Mouse (Mus musculus): ENCODE results near the gene Med12l. TPM values are rescaled to one million over a fixed set of nuclear protein-coding genes. Genes with fewer than 3 reads are reported as not detected.

Gene Med12l
- total and polyA plus RNA-seq, 3 experiments: 0.93 to 2.0 (median 1.5) TPM

DNA sequence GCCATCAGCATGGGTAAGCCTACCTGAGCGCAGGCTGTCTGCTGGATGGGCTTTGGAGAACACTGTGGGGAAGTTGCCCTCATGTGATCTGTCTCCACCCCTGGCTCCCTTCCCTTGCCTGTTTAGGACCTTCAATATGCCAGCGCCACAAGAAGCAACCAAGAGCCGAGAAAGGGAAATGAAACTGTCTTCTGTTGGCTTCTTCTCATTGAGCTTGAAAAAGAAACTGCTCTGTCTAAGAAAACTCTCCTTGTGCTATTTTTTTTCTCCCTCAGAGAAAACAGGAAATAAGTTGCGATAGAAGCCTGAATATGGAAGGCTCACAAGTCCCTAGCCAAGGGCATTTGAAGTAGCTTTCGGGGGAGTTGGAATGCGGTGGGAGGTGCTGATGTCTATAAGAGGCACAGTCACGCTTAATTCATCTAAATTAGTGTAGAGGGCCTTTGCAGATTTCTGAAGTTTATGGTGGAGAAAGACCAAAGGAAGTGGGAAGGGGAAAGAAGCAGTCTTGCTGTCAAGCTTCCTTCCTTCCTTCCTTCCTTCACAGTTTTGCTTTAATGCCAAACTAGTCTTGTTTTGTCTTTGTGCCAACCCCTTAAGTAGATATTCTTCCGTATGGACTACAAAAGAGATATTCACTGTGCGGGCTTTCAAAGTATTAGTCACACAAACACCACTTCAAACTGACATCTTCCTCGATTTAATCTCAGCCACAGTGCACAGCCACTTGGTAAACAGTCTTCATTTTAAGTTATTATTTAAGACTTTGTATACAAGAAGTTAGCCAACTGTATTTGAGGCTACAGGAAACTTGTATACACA lies 223.3 kb downstream of the Med12l start:
- peak overlapping the region; percentile 23 for H3K9ac ChIP-seq (ENCODE audit: insufficient read depth, low read depth)
- in situ Hi-C loops (cut with MboI; ENCODE audit: low pct_ligation_motif_present, low pct_unique_long_range_greater_than_20kb, low sequenced_read_pairs) (no loop called here), dilution Hi-C loops (cut with MboI; ENCODE audit: extremely low pct_ligation_motif_present, extremely low pct_unique_long_range_greater_than_20kb, low sequenced_read_pairs) (no loop called here)
- H3K4me1 ChIP-seq (ENCODE audit: control insufficient read depth in 1 of 2, insufficient read depth in 2 of 2): peaks cover 9 to 52% of the 10 kb centered on the region in 2 experiments
- peak; percentile 85 for DNase-seq (ENCODE audit: extremely low read depth)
- H3K36me3 ChIP-seq (replicated peaks in 1 of 2; ENCODE audit: control insufficient read depth in 1 of 2, insufficient read depth in 1 of 2, low read length in 1 of 2): no peaks in the 10 kb centered on the region
- peak overlapping the region; percentile 39 for H3K4me2 ChIP-seq (ENCODE audit: insufficient read depth, low read depth, poor library complexity, severe bottlenecking)
- no peak for TF ChIP-seq CHD1 (IDR thresholded peaks at IDR 0.05; ENCODE audit: low read depth, low read length)
- TF ChIP-seq TBP (conservative IDR thresholded peaks at IDR 0.05; ENCODE audit: low read depth, low read length): 0 out of 2 replicates have a peak, but pooled peaks have one; percentile 36
- no peak for TF ChIP-seq ZC3H11A (IDR thresholded peaks at IDR 0.05; ENCODE audit: low read depth, low read length)
- no peak for TF ChIP-seq JUN (IDR thresholded peaks at IDR 0.05; ENCODE audit: insufficient read depth, low read depth, low read length)
- TF ChIP-seq EP300 (IDR thresholded peaks at IDR 0.05; ENCODE audit: low read length): peak; percentile 94
- peak; percentile 95 for TF ChIP-seq ZNF384 (IDR thresholded peaks at IDR 0.05; ENCODE audit: low read depth, low read length)
- no peak for TF ChIP-seq E2F4 (IDR thresholded peaks at IDR 0.05; ENCODE audit: insufficient replicate concordance, low read depth, low read length)
- no peak for TF ChIP-seq JUND (conservative IDR thresholded peaks at IDR 0.05; ENCODE audit: low read depth, low read length)
- TF ChIP-seq RAD21 (IDR thresholded peaks at IDR 0.05; ENCODE audit: low read depth, low read length): no peak
- TF ChIP-seq ZKSCAN1 (IDR thresholded peaks at IDR 0.05; ENCODE audit: borderline replicate concordance, low read depth, low read length): no peak
- peak; percentile 71 for TF ChIP-seq BHLHE40 (IDR thresholded peaks at IDR 0.05; ENCODE audit: low read depth, low read length)
- TF ChIP-seq MEF2A (IDR thresholded peaks at IDR 0.05; ENCODE audit: borderline replicate concordance, low read depth, low read length): peak; percentile 90
- TF ChIP-seq NELFE (IDR thresholded peaks at IDR 0.05; ENCODE audit: low read depth, low read length): no peak
- peak; percentile 44; the same call in 1 of the 2 replicates for TF ChIP-seq USF1 (IDR thresholded peaks at IDR 0.05; ENCODE audit: low read depth, low read length)
- peak; percentile 62 for TF ChIP-seq ELF1 (IDR thresholded peaks at IDR 0.05; ENCODE audit: low read depth, low read length)
- TF ChIP-seq GABPA (IDR thresholded peaks at IDR 0.05; ENCODE audit: insufficient replicate concordance, low read depth, low read length): no peak
- no peak for TF ChIP-seq SMC3 (IDR thresholded peaks at IDR 0.05; ENCODE audit: low read depth, low read length)
- TF ChIP-seq CTCF (conservative IDR thresholded peaks at IDR 0.05 in 1 of 2, IDR thresholded peaks at IDR 0.05 in 1 of 2; ENCODE audit: low read depth in 2 of 2, low read length in 2 of 2): no peak
- TF ChIP-seq USF2 (conservative IDR thresholded peaks at IDR 0.05; ENCODE audit: low read depth, low read length): peak; percentile 37
- peak; percentile 63 for TF ChIP-seq ETS1 (conservative IDR thresholded peaks at IDR 0.05; ENCODE audit: low read depth, low read length)
- no peak for TF ChIP-seq HCFC1 (IDR thresholded peaks at IDR 0.05; ENCODE audit: low read depth, low read length)
- TF ChIP-seq MAZ (IDR thresholded peaks at IDR 0.05; ENCODE audit: low read depth, low read length): no peak
- no peak for TF ChIP-seq KAT2A (IDR thresholded peaks at IDR 0.05; ENCODE audit: insufficient replicate concordance, low read length)
- TF ChIP-seq MAFK (IDR thresholded peaks at IDR 0.05; ENCODE audit: insufficient replicate concordance, low read length): no peak
- TF ChIP-seq RCOR1 (conservative IDR thresholded peaks at IDR 0.05; ENCODE audit: low read depth, low read length): no peak
- TF ChIP-seq IRF4 (IDR thresholded peaks at IDR 0.05; ENCODE audit: low read depth, low read length): peak; percentile 97
- 0 out of 2 replicates have a peak, but pooled peaks have one; percentile 8 for TF ChIP-seq TCF12 (IDR thresholded peaks at IDR 0.05; ENCODE audit: low read depth, low read length)
- TF ChIP-seq MXI1 (IDR thresholded peaks at IDR 0.05; ENCODE audit: low read depth, low read length): no peak
- no peak for TF ChIP-seq CHD2 (IDR thresholded peaks at IDR 0.05; ENCODE audit: low read length)
- no peak for TF ChIP-seq POLR2AphosphoS2 (IDR thresholded peaks at IDR 0.05; ENCODE audit: low read depth, low read length)
- no peaks in the 10 kb centered on the region for H3K27me3 ChIP-seq (replicated peaks)
- no peaks in the 10 kb centered on the region for H3K79me2 ChIP-seq (replicated peaks; ENCODE audit: control insufficient read depth, extremely low read depth, insufficient read depth, poor library complexity, severe bottlenecking)
- no peak overlapping the region for H3K4me3 ChIP-seq (replicated peaks in 1 of 3; ENCODE audit: low read depth in 2 of 3, low read length in 2 of 3, poor library complexity in 1 of 3)
- H3K27ac ChIP-seq (ENCODE audit: insufficient read depth, low read depth): peak overlapping the region; percentile 73
- no peaks in the 10 kb centered on the region for H3K9me3 ChIP-seq (replicated peaks; ENCODE audit: low read length)
